Mouse (Mus musculus) liver, postnatal 0 days (tissue): ENCODE results near the gene Fam171a2.

Experiments
- CTCF ChIP-seq: sonication (generic); IDR thresholded peaks from 2 replicates; pipeline ENCODE4 v1.5.1; 2016; ENCODE audit warnings: antibody characterized with exemption, low read depth
- EP300 ChIP-seq: IDR thresholded peaks from 2 replicates; pipeline ENCODE4 v1.6.1; 2016; ENCODE audit warnings: antibody characterized with exemption, low read depth, mild to moderate bottlenecking

DNA sequence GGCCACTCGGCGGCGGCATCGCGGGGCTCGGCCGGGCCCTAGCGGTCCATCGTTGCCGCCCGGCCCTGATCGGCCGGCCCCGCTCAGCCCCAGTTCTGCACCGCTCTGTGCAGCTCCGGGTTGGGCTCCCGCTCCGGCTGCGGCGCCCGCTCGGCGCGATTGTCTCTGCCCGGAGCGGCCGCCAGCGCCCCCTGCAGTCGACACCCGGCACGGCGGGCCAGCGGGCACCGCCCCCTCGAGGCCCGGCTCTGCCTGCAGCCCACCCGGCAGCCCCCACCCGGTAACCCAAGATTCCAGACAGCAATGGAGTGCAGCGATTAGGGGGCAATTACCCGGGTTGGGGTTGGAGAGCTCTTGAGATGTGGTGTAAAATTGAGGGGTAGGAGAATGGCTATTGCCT is at the start of gene Fam171a2:
- TF ChIP-seq CTCF (peak; percentile 57), EP300 (no peak)
